Comparison of ENCODE assay signal across 22 mouse cellular contexts in the genomic region with DNA sequence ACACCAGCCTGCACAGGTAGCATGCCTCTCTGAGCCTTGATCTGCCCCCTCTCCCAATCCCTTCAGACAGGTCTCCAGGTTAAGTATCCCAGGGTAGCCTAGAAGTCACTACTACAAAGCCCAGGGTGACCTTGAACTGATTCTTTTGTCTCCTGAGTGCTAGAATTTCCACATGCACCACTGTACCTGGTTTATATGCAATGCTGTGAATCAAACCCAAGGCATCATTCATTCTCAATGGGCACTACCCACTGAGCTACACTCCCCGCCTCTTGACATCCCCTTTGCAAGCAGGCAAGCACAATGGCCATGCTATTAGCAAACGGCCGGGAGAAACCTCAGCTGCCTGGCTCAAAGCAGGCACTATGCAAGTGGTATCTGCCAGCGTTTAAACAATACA.
A peak's percentile ranks its signal among the peaks of the same experiment; 100 is the strongest.
DNase-seq lines count a peak whose midpoint lies in the region; TF ChIP-seq lines count a peak whose summit lies in the region.
"Had no signal": no experiment of that assay in that cellular context is flagged by ENCODE, and none has a peak within 500 bp of the region (broad histone marks: within the 10 kb centered on the region; RNA-seq: fewer than 3 reads in every experiment).

No protein-coding gene starts in this region.

- no peak overlapping the region for H3K9ac ChIP-seq in heart, adult 2 months (ENCODE audit: low read depth, low read length)

- DNase-seq in ES-CJ7 (ENCODE audit: low read depth, low spot score) (peak; percentile 39), R1 (ENCODE audit: low read depth, low spot score) (peak; percentile 55), ZHBTc4 (ENCODE audit: low read depth, low spot score) (peak; percentile 56)
- no peak for DNase-seq in spleen, adult 18-20 months
- no peak for DNase-seq in heart, adult 2 months
- no peak for DNase-seq in limb, embryonic 10.5 days (ENCODE audit: low spot score)
- DNase-seq: adrenal gland, adult 2 months; adrenal gland, adult 8-10 months; adrenal gland, postnatal 10 days; adrenal gland, postnatal 14 days; adrenal gland, postnatal 25 days; adrenal gland, postnatal 36 days; B cell, adult 2 months; cerebellum, adult 11 months; cerebellum, adult 11-12 months; cerebellum, adult 18-20 months; cerebellum, adult 2 months; cerebellum, adult 8-10 months; cerebellum, adult 9-10 months had no signal

- no peak for TF ChIP-seq EP300 in heart, adult 2 months (IDR thresholded peaks at IDR 0.05; ENCODE audit: insufficient read depth, low read depth, low read length)

- intact Hi-C loops in heart, adult 2 months (cut with DNase I) = no loop called here

- H3K4me3 ChIP-seq in heart, adult 2 months = no peak overlapping the region
- H3K4me3 ChIP-seq in limb, embryonic 10.5 days = no peak overlapping the region

- H3K4me1 ChIP-seq in heart, adult 2 months (ENCODE audit: control insufficient read depth, insufficient read depth, low read length) = peaks cover 1% of the 10 kb centered on the region; the same call in 1 of the 2 replicates
- H3K4me1 ChIP-seq in limb, embryonic 10.5 days = peaks cover 19% of the 10 kb centered on the region

- H3K9me3 ChIP-seq in limb, embryonic 10.5 days (replicated peaks) = no peaks in the 10 kb centered on the region

- no peak for TF ChIP-seq CTCF in heart, adult 2 months (IDR thresholded peaks at IDR 0.05)

- 82% methylated on average over 4 of the region's 4 CpGs for WGBS in heart, adult 2 months
- WGBS in limb, embryonic 10.5 days = 91% methylated on average over 4 of the region's 4 CpGs

- no peak for TF ChIP-seq POLR2A in heart, adult 2 months (IDR thresholded peaks at IDR 0.05; ENCODE audit: insufficient read depth, low read depth, low read length)

- no peaks in the 10 kb centered on the region for H3K27me3 ChIP-seq in heart, adult 2 months (ENCODE audit: control insufficient read depth, insufficient read depth, low read length)
- no peaks in the 10 kb centered on the region for H3K27me3 ChIP-seq in limb, embryonic 10.5 days (ENCODE audit: low read depth, poor library complexity, severe bottlenecking)
- H3K27me3 ChIP-seq: CH12.LX, Patski had no signal

- no peaks in the 10 kb centered on the region for H3K79me2 ChIP-seq in heart, adult 2 months (replicated peaks; ENCODE audit: control insufficient read depth, insufficient read depth, low read length)

- H3K27ac ChIP-seq in heart, adult 2 months = no peak overlapping the region
- H3K27ac ChIP-seq in limb, embryonic 10.5 days = no peak overlapping the region

- H3K36me3 ChIP-seq in heart, adult 2 months (ENCODE audit: control insufficient read depth, insufficient read depth, low read length) = no peaks in the 10 kb centered on the region
- peaks cover 77% of the 10 kb centered on the region for H3K36me3 ChIP-seq in limb, embryonic 10.5 days
- H3K36me3 ChIP-seq: G1E had no signal

Comparison
In these comparisons a context has a peak if more than half of its experiments do, and no peak if none do; other contexts are left out.
1. DNase-seq: peak in ES-CJ7 (single experiment), R1 (single experiment) and ZHBTc4 (single experiment); none in spleen, adult 18-20 months (0 of 2), heart, adult 2 months (0 of 2) and limb, embryonic 10.5 days (single experiment).